Mouse (Mus musculus): ENCODE measurements around the gene Rhbdd2. TPM values are rescaled to one million over a fixed set of nuclear protein-coding genes. Genes with fewer than 3 reads are reported as not detected.
A peak's percentile ranks its signal among the peaks of the same experiment; 100 is the strongest.

Gene Rhbdd2
- polyA plus RNA-seq, 1 experiment: 62.4 TPM

- WGBS: 5% methylated on average over 11 of the region's 11 CpGs
- DNase-seq: peak; percentile 41 to 62
- TF ChIP-seq CTCF (IDR thresholded peaks at IDR 0.05; ENCODE audit: borderline replicate concordance, insufficient read depth, low read depth, low read length) (no peak), POLR2A (IDR thresholded peaks at IDR 0.05; ENCODE audit: borderline replicate concordance, insufficient read depth, low read length) (no peak)
These were observed 42.4 kb downstream of the Rhbdd2 start for GRCm38 (mm10) chr5:135674821-135675220.

DNA sequence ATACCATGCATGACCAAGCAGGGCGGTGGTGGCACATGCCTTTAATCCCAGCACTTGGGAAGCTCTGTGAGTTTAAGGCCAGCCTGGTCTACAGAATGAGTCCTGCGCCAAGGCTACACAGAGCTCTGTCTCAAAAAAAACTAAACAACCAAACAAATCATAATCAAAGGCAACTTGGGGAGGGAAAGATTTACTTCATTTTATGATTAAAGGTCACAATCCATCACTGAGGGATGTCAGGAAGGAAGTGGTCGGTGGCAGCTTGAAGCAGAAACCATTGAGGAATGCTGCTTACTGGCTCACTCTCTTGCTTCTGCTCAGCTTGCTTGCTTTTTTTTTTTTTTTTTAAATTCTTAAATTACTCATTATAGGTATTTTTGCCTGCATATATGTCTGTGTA lies 44.3 kb downstream of the Rhbdd2 start:
- Histone ChIP-seq H3K4me3 (replicated peaks; ENCODE audit: insufficient read depth, low read depth, low read length) (no peak overlapping the region), H3K27ac (ENCODE audit: insufficient read depth, low read length) (no peak overlapping the region), H3K27me3 (ENCODE audit: control insufficient read depth, insufficient read depth, low read length) (no peaks in the 10 kb centered on the region), H3K4me1 (ENCODE audit: control insufficient read depth, insufficient read depth, low read length) (peaks cover 5% of the 10 kb centered on the region)
- no peak for DNase-seq
- no peak for TF ChIP-seq POLR2A (IDR thresholded peaks at IDR 0.05; ENCODE audit: borderline replicate concordance, insufficient read depth, low read length)
- no peak for TF ChIP-seq CTCF (IDR thresholded peaks at IDR 0.05; ENCODE audit: borderline replicate concordance, insufficient read depth, low read depth, low read length)
- 88% methylated on average over 3 of the region's 3 CpGs for WGBS

More at GRCm38 (mm10) chr5:135674821-135675220, 42.4 kb downstream of the Rhbdd2 start:
- Histone ChIP-seq H3K4me1 (ENCODE audit: control insufficient read depth, insufficient read depth, low read length) (peaks cover 5% of the 10 kb centered on the region), H3K4me3 (replicated peaks; ENCODE audit: insufficient read depth, low read depth, low read length) (peak overlapping the region; percentile 30), H3K27me3 (ENCODE audit: control insufficient read depth, insufficient read depth, low read length) (no peaks in the 10 kb centered on the region), H3K27ac (ENCODE audit: insufficient read depth, low read length) (no peak overlapping the region)

DNA sequence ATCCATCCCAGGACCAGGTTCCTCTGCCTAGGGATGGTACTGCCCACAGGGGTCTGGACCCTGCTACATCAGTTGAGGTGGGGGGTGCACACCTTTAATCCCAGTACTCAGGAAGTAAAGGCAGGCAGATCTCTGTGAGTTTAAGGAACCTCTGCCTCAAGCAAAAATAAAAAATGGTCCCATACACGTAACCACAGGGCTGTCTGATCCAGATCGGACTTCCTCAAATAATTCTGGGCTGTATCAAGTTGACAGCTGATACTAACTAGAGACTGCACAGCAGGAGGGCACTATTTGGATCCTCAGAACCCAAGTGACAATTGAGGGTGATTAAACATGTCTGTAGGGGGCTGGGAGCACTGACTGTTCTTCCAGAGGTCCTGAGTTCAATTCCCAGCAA lies 44.8 kb downstream of the Rhbdd2 start:
- DNase-seq: no peak
- 81% methylated on average over 2 of the region's 2 CpGs for WGBS
- Histone ChIP-seq H3K27me3 (ENCODE audit: control insufficient read depth, insufficient read depth, low read length) (no peaks in the 10 kb centered on the region), H3K4me1 (ENCODE audit: control insufficient read depth, insufficient read depth, low read length) (peaks cover 5% of the 10 kb centered on the region), H3K27ac (ENCODE audit: insufficient read depth, low read length) (no peak overlapping the region), H3K4me3 (replicated peaks; ENCODE audit: insufficient read depth, low read depth, low read length) (no peak overlapping the region)
- TF ChIP-seq POLR2A (IDR thresholded peaks at IDR 0.05; ENCODE audit: borderline replicate concordance, insufficient read depth, low read length): no peak
- no peak for TF ChIP-seq CTCF (IDR thresholded peaks at IDR 0.05; ENCODE audit: borderline replicate concordance, insufficient read depth, low read depth, low read length)

DNA sequence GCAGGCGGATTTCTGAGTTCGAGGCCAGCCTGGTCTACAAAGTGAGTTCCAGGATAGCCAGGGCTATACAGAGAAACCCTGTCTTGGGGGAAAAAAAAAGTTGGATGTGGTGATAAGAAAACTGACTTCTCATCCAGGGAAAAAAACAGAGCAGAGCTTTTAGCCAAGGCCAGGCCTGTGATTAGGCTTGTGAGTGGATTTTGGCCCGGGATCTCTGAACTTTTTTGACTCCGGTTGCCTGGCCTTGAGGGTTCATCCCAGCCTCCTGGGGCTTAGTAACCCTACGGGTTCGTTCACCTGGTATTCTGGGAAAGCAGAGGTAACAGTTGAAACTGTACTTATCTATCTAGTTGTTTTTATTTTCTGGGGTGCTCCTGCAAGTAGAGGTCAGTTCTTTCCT lies 46.1 kb downstream of the Rhbdd2 start:
- 96% methylated on average over 6 of the region's 6 CpGs for WGBS
- Histone ChIP-seq H3K27me3 (ENCODE audit: control insufficient read depth, insufficient read depth, low read length) (no peaks in the 10 kb centered on the region), H3K4me3 (replicated peaks; ENCODE audit: insufficient read depth, low read depth, low read length) (no peak overlapping the region), H3K4me1 (ENCODE audit: control insufficient read depth, insufficient read depth, low read length) (peaks cover 5% of the 10 kb centered on the region), H3K27ac (ENCODE audit: insufficient read depth, low read length) (no peak overlapping the region)
- TF ChIP-seq POLR2A (IDR thresholded peaks at IDR 0.05; ENCODE audit: borderline replicate concordance, insufficient read depth, low read length): no peak
- TF ChIP-seq CTCF (IDR thresholded peaks at IDR 0.05; ENCODE audit: borderline replicate concordance, insufficient read depth, low read depth, low read length): no peak
- DNase-seq: no peak

DNA sequence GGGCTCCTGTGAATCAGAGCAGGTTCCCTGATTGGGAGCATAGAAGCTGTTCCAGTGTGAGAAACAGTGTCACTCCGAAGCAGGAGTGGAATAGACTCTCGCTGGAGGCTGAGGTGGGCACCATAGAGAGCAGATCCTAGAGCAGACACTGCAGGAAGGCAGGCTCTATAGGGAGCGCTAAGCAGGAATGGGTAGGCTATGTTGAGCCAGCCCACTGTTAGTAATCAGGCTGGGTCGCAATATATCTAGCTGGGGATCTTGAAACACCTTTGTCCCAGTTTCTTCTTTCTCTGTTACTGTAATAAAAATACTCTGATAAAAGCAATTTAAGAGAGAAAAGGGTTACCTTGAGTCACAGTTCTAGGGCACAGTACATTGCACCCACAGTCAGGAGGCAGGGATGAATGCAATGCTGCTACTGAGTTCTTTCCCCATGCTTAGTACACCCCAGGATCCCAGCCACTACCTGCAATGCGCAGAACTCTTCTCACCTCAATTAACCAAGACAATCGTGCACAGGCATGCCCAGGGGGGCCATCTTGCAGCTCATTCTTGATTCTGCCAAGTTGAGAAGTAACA lies 48.6 kb downstream of the Rhbdd2 start:
- TF ChIP-seq POLR2A (IDR thresholded peaks at IDR 0.05; ENCODE audit: borderline replicate concordance, insufficient read depth, low read length) (no peak), CTCF (IDR thresholded peaks at IDR 0.05; ENCODE audit: borderline replicate concordance, insufficient read depth, low read depth, low read length) (no peak)
- H3K27me3 ChIP-seq (ENCODE audit: control insufficient read depth, insufficient read depth, low read length): no peaks in the 10 kb centered on the region
- no peaks in the 10 kb centered on the region for H3K4me1 ChIP-seq (ENCODE audit: control insufficient read depth, insufficient read depth, low read length)
- no peak for DNase-seq
- no peak overlapping the region for H3K27ac ChIP-seq (ENCODE audit: insufficient read depth, low read length)
- no peak overlapping the region for H3K4me3 ChIP-seq (replicated peaks; ENCODE audit: insufficient read depth, low read depth, low read length)
- 82% methylated on average over 6 of the region's 6 CpGs for WGBS

- no peak for TF ChIP-seq POLR2A (IDR thresholded peaks at IDR 0.05; ENCODE audit: borderline replicate concordance, insufficient read depth, low read length)
- H3K4me3 ChIP-seq (replicated peaks; ENCODE audit: insufficient read depth, low read depth, low read length): no peak overlapping the region
- H3K27ac ChIP-seq (ENCODE audit: insufficient read depth, low read length): no peak overlapping the region
- H3K4me1 ChIP-seq (ENCODE audit: control insufficient read depth, insufficient read depth, low read length): no peaks in the 10 kb centered on the region
- no peaks in the 10 kb centered on the region for H3K27me3 ChIP-seq (ENCODE audit: control insufficient read depth, insufficient read depth, low read length)
- no peak for DNase-seq
- 95% methylated on average over 5 of the region's 5 CpGs for WGBS
These were observed 49.6 kb downstream of the Rhbdd2 start for GRCm38 (mm10) chr5:135682009-135682408.

DNA sequence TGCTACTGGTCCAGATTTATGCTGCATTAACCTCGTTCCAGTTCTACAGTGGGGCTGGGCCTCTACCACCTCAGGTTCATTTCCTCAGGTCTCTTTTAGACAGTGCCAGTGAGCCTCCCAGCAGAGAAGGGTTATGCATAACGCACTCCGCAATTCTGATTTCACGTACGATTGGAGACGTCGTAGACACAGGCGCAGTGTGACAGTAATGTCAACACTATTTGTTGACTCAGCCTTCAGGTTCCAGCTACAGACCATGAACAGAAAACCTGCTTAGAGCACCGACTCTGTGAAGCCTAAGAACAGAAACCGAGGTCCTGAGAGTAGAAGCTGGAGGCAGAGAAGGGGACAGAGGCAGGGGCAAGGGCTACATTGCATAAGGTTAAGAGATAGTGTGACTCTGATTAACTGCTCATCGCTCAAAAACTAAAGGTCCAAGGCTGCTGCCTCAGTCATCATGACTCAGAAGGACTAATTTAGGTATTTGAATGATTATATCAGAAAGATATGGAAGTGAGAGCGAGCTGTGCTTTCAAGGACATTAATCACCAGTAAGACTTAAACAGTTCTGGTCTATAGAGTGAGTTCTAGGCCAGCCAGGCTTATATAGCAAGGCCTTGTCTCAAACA lies 50.6 kb downstream of the Rhbdd2 start:
- no peak for DNase-seq
- Histone ChIP-seq H3K4me3 (replicated peaks; ENCODE audit: insufficient read depth, low read depth, low read length) (no peak overlapping the region), H3K27me3 (ENCODE audit: control insufficient read depth, insufficient read depth, low read length) (no peaks in the 10 kb centered on the region), H3K27ac (ENCODE audit: insufficient read depth, low read length) (no peak overlapping the region), H3K4me1 (ENCODE audit: control insufficient read depth, insufficient read depth, low read length) (no peaks in the 10 kb centered on the region)
- WGBS: 88% methylated on average over 12 of the region's 12 CpGs
- no peak for TF ChIP-seq POLR2A (IDR thresholded peaks at IDR 0.05; ENCODE audit: borderline replicate concordance, insufficient read depth, low read length)
- no peak for TF ChIP-seq CTCF (IDR thresholded peaks at IDR 0.05; ENCODE audit: borderline replicate concordance, insufficient read depth, low read depth, low read length)

GRCm38 (mm10) chr5:135690401-135690800 lies 58.0 kb downstream of the Rhbdd2 start:
- Histone ChIP-seq H3K27me3 (ENCODE audit: control insufficient read depth, insufficient read depth, low read length) (no peaks in the 10 kb centered on the region), H3K27ac (ENCODE audit: insufficient read depth, low read length) (no peak overlapping the region), H3K4me3 (replicated peaks; ENCODE audit: insufficient read depth, low read depth, low read length) (peak overlapping the region; percentile 68), H3K4me1 (ENCODE audit: control insufficient read depth, insufficient read depth, low read length) (no peaks in the 10 kb centered on the region; the same call in 1 of the 2 replicates)
- DNase-seq: no peak
- no peak for TF ChIP-seq POLR2A (IDR thresholded peaks at IDR 0.05; ENCODE audit: borderline replicate concordance, insufficient read depth, low read length)
- no peak for TF ChIP-seq CTCF (IDR thresholded peaks at IDR 0.05; ENCODE audit: borderline replicate concordance, insufficient read depth, low read depth, low read length)
- WGBS: 83% methylated on average over 5 of the region's 5 CpGs

Data from cerebellum, adult 2 months (tissue).